Mouse (Mus musculus): ENCODE data around the gene Rapgef5. TPM values are rescaled to one million over a fixed set of nuclear protein-coding genes. Genes with fewer than 3 reads are reported as not detected.

Gene Rapgef5
- polyA plus RNA-seq, 1 experiment, result 50.9 TPM

GRCm38 (mm10) chr12:117678916-117679315 is 162.6 kb downstream of the Rapgef5 start:
- TF ChIP-seq POLR2A (IDR thresholded peaks at IDR 0.05; ENCODE audit: borderline replicate concordance, extremely low read depth, insufficient read depth, insufficient read length, poor library complexity, severe bottlenecking), result no peak
- no peak for TF ChIP-seq CTCF (IDR thresholded peaks at IDR 0.05; ENCODE audit: borderline replicate concordance, extremely low read depth, insufficient read depth, insufficient read length)
- DNase-seq (ENCODE audit: low read depth), result no peak

GRCm38 (mm10) chr12:117679795-117680194 is 163.5 kb downstream of the Rapgef5 start:
- no peak for TF ChIP-seq CTCF (IDR thresholded peaks at IDR 0.05; ENCODE audit: borderline replicate concordance, extremely low read depth, insufficient read depth, insufficient read length)
- no peak for TF ChIP-seq POLR2A (IDR thresholded peaks at IDR 0.05; ENCODE audit: borderline replicate concordance, extremely low read depth, insufficient read depth, insufficient read length, poor library complexity, severe bottlenecking)
- DNase-seq (ENCODE audit: low read depth), result no peak

- DNase-seq (ENCODE audit: low read depth), result no peak
- TF ChIP-seq POLR2A (IDR thresholded peaks at IDR 0.05; ENCODE audit: borderline replicate concordance, extremely low read depth, insufficient read depth, insufficient read length, poor library complexity, severe bottlenecking) (no peak), CTCF (IDR thresholded peaks at IDR 0.05; ENCODE audit: borderline replicate concordance, extremely low read depth, insufficient read depth, insufficient read length) (no peak)
These were observed 165.0 kb downstream of the Rapgef5 start for GRCm38 (mm10) chr12:117681273-117681672.

- TF ChIP-seq POLR2A (IDR thresholded peaks at IDR 0.05; ENCODE audit: borderline replicate concordance, extremely low read depth, insufficient read depth, insufficient read length, poor library complexity, severe bottlenecking) (no peak), CTCF (IDR thresholded peaks at IDR 0.05; ENCODE audit: borderline replicate concordance, extremely low read depth, insufficient read depth, insufficient read length) (no peak)
- no peak for DNase-seq (ENCODE audit: low read depth)
These were observed 167.1 kb downstream of the Rapgef5 start for GRCm38 (mm10) chr12:117683377-117683776.

GRCm38 (mm10) chr12:117683984-117684383 is 167.7 kb downstream of the Rapgef5 start:
- no peak for DNase-seq (ENCODE audit: low read depth)
- no peak for TF ChIP-seq POLR2A (IDR thresholded peaks at IDR 0.05; ENCODE audit: borderline replicate concordance, extremely low read depth, insufficient read depth, insufficient read length, poor library complexity, severe bottlenecking)
- TF ChIP-seq CTCF (IDR thresholded peaks at IDR 0.05; ENCODE audit: borderline replicate concordance, extremely low read depth, insufficient read depth, insufficient read length), result no peak

GRCm38 (mm10) chr12:117684788-117685187 is 168.5 kb downstream of the Rapgef5 start:
- no peak for DNase-seq (ENCODE audit: low read depth)
- TF ChIP-seq POLR2A (IDR thresholded peaks at IDR 0.05; ENCODE audit: borderline replicate concordance, extremely low read depth, insufficient read depth, insufficient read length, poor library complexity, severe bottlenecking) (no peak), CTCF (IDR thresholded peaks at IDR 0.05; ENCODE audit: borderline replicate concordance, extremely low read depth, insufficient read depth, insufficient read length) (no peak)

- DNase-seq (ENCODE audit: low read depth), result no peak
- TF ChIP-seq POLR2A (IDR thresholded peaks at IDR 0.05; ENCODE audit: borderline replicate concordance, extremely low read depth, insufficient read depth, insufficient read length, poor library complexity, severe bottlenecking) (no peak), CTCF (IDR thresholded peaks at IDR 0.05; ENCODE audit: borderline replicate concordance, extremely low read depth, insufficient read depth, insufficient read length) (no peak)
These were observed 169.1 kb downstream of the Rapgef5 start for GRCm38 (mm10) chr12:117685336-117685735.

- DNase-seq (ENCODE audit: low read depth), result peak; percentile 54
- TF ChIP-seq POLR2A (IDR thresholded peaks at IDR 0.05; ENCODE audit: borderline replicate concordance, extremely low read depth, insufficient read depth, insufficient read length, poor library complexity, severe bottlenecking), result no peak
- no peak for TF ChIP-seq CTCF (IDR thresholded peaks at IDR 0.05; ENCODE audit: borderline replicate concordance, extremely low read depth, insufficient read depth, insufficient read length)
These were observed 170.5 kb downstream of the Rapgef5 start for GRCm38 (mm10) chr12:117686732-117687131.

- TF ChIP-seq CTCF (IDR thresholded peaks at IDR 0.05; ENCODE audit: borderline replicate concordance, extremely low read depth, insufficient read depth, insufficient read length) (no peak), POLR2A (IDR thresholded peaks at IDR 0.05; ENCODE audit: borderline replicate concordance, extremely low read depth, insufficient read depth, insufficient read length, poor library complexity, severe bottlenecking) (no peak; the same call in 1 of the 2 replicates)
- peak; percentile 94 for DNase-seq (ENCODE audit: low read depth)
These were observed 172.6 kb downstream of the Rapgef5 start for GRCm38 (mm10) chr12:117688655-117689548.

- TF ChIP-seq POLR2A (IDR thresholded peaks at IDR 0.05; ENCODE audit: borderline replicate concordance, extremely low read depth, insufficient read depth, insufficient read length, poor library complexity, severe bottlenecking) (no peak), CTCF (IDR thresholded peaks at IDR 0.05; ENCODE audit: borderline replicate concordance, extremely low read depth, insufficient read depth, insufficient read length) (no peak)
- no peak for DNase-seq (ENCODE audit: low read depth)
These were observed 175.1 kb downstream of the Rapgef5 start for GRCm38 (mm10) chr12:117691336-117691735.

- DNase-seq (ENCODE audit: low read depth), result peak; percentile 36
- TF ChIP-seq POLR2A (IDR thresholded peaks at IDR 0.05; ENCODE audit: borderline replicate concordance, extremely low read depth, insufficient read depth, insufficient read length, poor library complexity, severe bottlenecking), result no peak
- TF ChIP-seq CTCF (IDR thresholded peaks at IDR 0.05; ENCODE audit: borderline replicate concordance, extremely low read depth, insufficient read depth, insufficient read length), result no peak
These were observed 176.5 kb downstream of the Rapgef5 start for GRCm38 (mm10) chr12:117692775-117693174.

Data from brain, embryonic 14.5 days (tissue).